Mouse (Mus musculus): ENCODE measurements at regions not wholly inside any gene's neighbourhood (a gene's known extent, or its start where the extent isn't known, plus 50 kb on each side); places are given as distances from the start of the nearest gene placed in this dataset.

GRCm38 (mm10) chr10:66433490-66433889 is 662.4 kb upstream of the Jmjd1c start:
- no peak for TF ChIP-seq POLR2A (IDR thresholded peaks at IDR 0.05; ENCODE audit: low read depth, low read length)
- no peak for TF ChIP-seq CTCF (IDR thresholded peaks at IDR 0.05; ENCODE audit: borderline replicate concordance, insufficient read depth, low read length)
- Histone ChIP-seq H3K27ac (ENCODE audit: insufficient read depth, low read length) (no peak overlapping the region), H3K4me3 (ENCODE audit: insufficient read depth, low read length) (no peak overlapping the region), H3K4me1 (ENCODE audit: control insufficient read depth, insufficient read depth, low read length) (no peaks in the 10 kb centered on the region)

- TF ChIP-seq CTCF (IDR thresholded peaks at IDR 0.05; ENCODE audit: borderline replicate concordance, insufficient read depth, low read length) (no peak), POLR2A (IDR thresholded peaks at IDR 0.05; ENCODE audit: low read depth, low read length) (no peak)
- Histone ChIP-seq H3K4me1 (ENCODE audit: control insufficient read depth, insufficient read depth, low read length) (no peaks in the 10 kb centered on the region), H3K27ac (ENCODE audit: insufficient read depth, low read length) (no peak overlapping the region), H3K4me3 (ENCODE audit: insufficient read depth, low read length) (no peak overlapping the region)
Measured at GRCm38 (mm10) chr10:66470684-66471083, 625.2 kb upstream of the Jmjd1c start.

- H3K27ac ChIP-seq (ENCODE audit: insufficient read depth, low read length): no peak overlapping the region
- H3K4me3 ChIP-seq (ENCODE audit: insufficient read depth, low read length): no peak overlapping the region
- TF ChIP-seq CTCF (IDR thresholded peaks at IDR 0.05; ENCODE audit: borderline replicate concordance, insufficient read depth, low read length) (no peak), POLR2A (IDR thresholded peaks at IDR 0.05; ENCODE audit: low read depth, low read length) (no peak)
- no peaks in the 10 kb centered on the region for H3K4me1 ChIP-seq (ENCODE audit: control insufficient read depth, insufficient read depth, low read length)
Measured at GRCm38 (mm10) chr10:66472038-66472437, 623.9 kb upstream of the Jmjd1c start.

GRCm38 (mm10) chr10:66475187-66475735 is 620.7 kb upstream of the Jmjd1c start:
- H3K27ac ChIP-seq (ENCODE audit: insufficient read depth, low read length): no peak overlapping the region
- H3K4me1 ChIP-seq (ENCODE audit: control insufficient read depth, insufficient read depth, low read length): no peaks in the 10 kb centered on the region
- TF ChIP-seq CTCF (IDR thresholded peaks at IDR 0.05; ENCODE audit: borderline replicate concordance, insufficient read depth, low read length): no peak
- TF ChIP-seq POLR2A (IDR thresholded peaks at IDR 0.05; ENCODE audit: low read depth, low read length): no peak
- H3K4me3 ChIP-seq (ENCODE audit: insufficient read depth, low read length): no peak overlapping the region

GRCm38 (mm10) chr10:66490871-66491270 is 605.1 kb upstream of the Jmjd1c start:
- no peak overlapping the region for H3K4me3 ChIP-seq (ENCODE audit: insufficient read depth, low read length)
- TF ChIP-seq CTCF (IDR thresholded peaks at IDR 0.05; ENCODE audit: borderline replicate concordance, insufficient read depth, low read length) (no peak), POLR2A (IDR thresholded peaks at IDR 0.05; ENCODE audit: low read depth, low read length) (no peak)
- no peak overlapping the region for H3K27ac ChIP-seq (ENCODE audit: insufficient read depth, low read length)
- no peaks in the 10 kb centered on the region for H3K4me1 ChIP-seq (ENCODE audit: control insufficient read depth, insufficient read depth, low read length)

GRCm38 (mm10) chr10:66491850-66492249 is 604.1 kb upstream of the Jmjd1c start:
- no peak overlapping the region for H3K4me3 ChIP-seq (ENCODE audit: insufficient read depth, low read length)
- no peaks in the 10 kb centered on the region for H3K4me1 ChIP-seq (ENCODE audit: control insufficient read depth, insufficient read depth, low read length)
- H3K27ac ChIP-seq (ENCODE audit: insufficient read depth, low read length): no peak overlapping the region
- TF ChIP-seq CTCF (IDR thresholded peaks at IDR 0.05; ENCODE audit: borderline replicate concordance, insufficient read depth, low read length): no peak
- TF ChIP-seq POLR2A (IDR thresholded peaks at IDR 0.05; ENCODE audit: low read depth, low read length): no peak

- H3K4me1 ChIP-seq (ENCODE audit: control insufficient read depth, insufficient read depth, low read length): peaks cover 3% of the 10 kb centered on the region
- H3K27ac ChIP-seq (ENCODE audit: insufficient read depth, low read length): no peak overlapping the region
- TF ChIP-seq POLR2A (IDR thresholded peaks at IDR 0.05; ENCODE audit: low read depth, low read length) (no peak), CTCF (IDR thresholded peaks at IDR 0.05; ENCODE audit: borderline replicate concordance, insufficient read depth, low read length) (no peak)
- no peak overlapping the region for H3K4me3 ChIP-seq (ENCODE audit: insufficient read depth, low read length)
Measured at GRCm38 (mm10) chr10:66539846-66540245, 556.1 kb upstream of the Jmjd1c start.

GRCm38 (mm10) chr10:66546656-66547055 is 549.3 kb upstream of the Jmjd1c start:
- H3K4me1 ChIP-seq (ENCODE audit: control insufficient read depth, insufficient read depth, low read length): no peaks in the 10 kb centered on the region
- H3K4me3 ChIP-seq (ENCODE audit: insufficient read depth, low read length): no peak overlapping the region
- TF ChIP-seq CTCF (IDR thresholded peaks at IDR 0.05; ENCODE audit: borderline replicate concordance, insufficient read depth, low read length) (no peak), POLR2A (IDR thresholded peaks at IDR 0.05; ENCODE audit: low read depth, low read length) (no peak)

GRCm38 (mm10) chr10:66547660-66548059 is 548.3 kb upstream of the Jmjd1c start:
- no peak overlapping the region for H3K27ac ChIP-seq (ENCODE audit: insufficient read depth, low read length)
- no peak overlapping the region for H3K4me3 ChIP-seq (ENCODE audit: insufficient read depth, low read length)
- no peaks in the 10 kb centered on the region; the same call in 1 of the 2 replicates for H3K4me1 ChIP-seq (ENCODE audit: control insufficient read depth, insufficient read depth, low read length)
- TF ChIP-seq CTCF (IDR thresholded peaks at IDR 0.05; ENCODE audit: borderline replicate concordance, insufficient read depth, low read length) (no peak), POLR2A (IDR thresholded peaks at IDR 0.05; ENCODE audit: low read depth, low read length) (no peak)

More at GRCm38 (mm10) chr10:66546656-66547055, 549.3 kb upstream of the Jmjd1c start:
- H3K27ac ChIP-seq (ENCODE audit: insufficient read depth, low read length): no peak overlapping the region

- TF ChIP-seq POLR2A (IDR thresholded peaks at IDR 0.05; ENCODE audit: low read depth, low read length) (no peak), CTCF (IDR thresholded peaks at IDR 0.05; ENCODE audit: borderline replicate concordance, insufficient read depth, low read length) (no peak)
- peaks cover 4% of the 10 kb centered on the region for H3K4me1 ChIP-seq (ENCODE audit: control insufficient read depth, insufficient read depth, low read length)
- H3K4me3 ChIP-seq (ENCODE audit: insufficient read depth, low read length): no peak overlapping the region
- no peak overlapping the region for H3K27ac ChIP-seq (ENCODE audit: insufficient read depth, low read length)
Measured at GRCm38 (mm10) chr10:66548073-66548472, 547.9 kb upstream of the Jmjd1c start.
